Mouse (Mus musculus): Measurements from ENCODE around the gene Zfp768. TPM values are rescaled to one million over a fixed set of nuclear protein-coding genes. Genes with fewer than 3 reads are reported as not detected.
"Not testable (repeated sequence)": the region's sequence is repeated elsewhere in the genome, so short reads cannot be mapped to it uniquely, and the experiment has no call there.

Gene Zfp768
- polyA plus RNA-seq, 2 experiments = 0.52 to 4.4 TPM

- Histone ChIP-seq H3K36me3 (replicated peaks; ENCODE audit: control insufficient read depth, insufficient read depth, low read depth) (no peaks in the 10 kb centered on the region), H3K27ac (no peak overlapping the region), H3K4me1 (replicated peaks; ENCODE audit: control insufficient read depth in 2 of 2, insufficient read depth in 2 of 2, low read length in 1 of 2) (peaks cover 5 to 12% of the 10 kb centered on the region in 2 experiments), H3K4me3 (ENCODE audit: insufficient read depth in 1 of 2, low read depth in 2 of 2, low read length in 2 of 2) (no peak overlapping the region), H3K9me3 (ENCODE audit: control insufficient read depth, low read length) (no peaks in the 10 kb centered on the region), H3K4me2 (ENCODE audit: low read depth) (no peak overlapping the region), H3K27me3 (ENCODE audit: control insufficient read depth, insufficient read depth, low read length) (no peaks in the 10 kb centered on the region), H3K9ac (replicated peaks) (no peak overlapping the region)
- DNase-seq (ENCODE audit: low read depth in 3 of 3, low spot score in 3 of 3) (no peak), ATAC-seq (ENCODE audit: insufficient read depth) (no peak)
- TF ChIP-seq EP300 (IDR thresholded peaks at IDR 0.05; ENCODE audit: low read depth) (no peak), CTCF (IDR thresholded peaks at IDR 0.05; ENCODE audit: low read depth) (no peak)
- 80% methylated on average over 16 of the region's 16 CpGs for WGBS (ENCODE audit: insufficient replicate concordance)
Observed at GRCm38 (mm10) chr7:127391538-127391937, 46.1 kb upstream of the Zfp768 start.

GRCm38 (mm10) chr7:127390306-127390705, 44.9 kb upstream of the Zfp768 start:
- no peak overlapping the region for H3K4me2 ChIP-seq (ENCODE audit: low read depth)
- H3K36me3 ChIP-seq (replicated peaks; ENCODE audit: control insufficient read depth, insufficient read depth, low read depth) = no peaks in the 10 kb centered on the region; the same call in 1 of the 2 replicates
- H3K9ac ChIP-seq (replicated peaks) = no peak overlapping the region
- H3K4me1 ChIP-seq (replicated peaks; ENCODE audit: control insufficient read depth in 2 of 2, insufficient read depth in 2 of 2, low read length in 1 of 2) = peaks cover 5 to 16% of the 10 kb centered on the region in 2 experiments
- no peak overlapping the region for H3K27ac ChIP-seq
- ATAC-seq (ENCODE audit: insufficient read depth) (no peak), DNase-seq (ENCODE audit: low read depth in 3 of 3, low spot score in 3 of 3) (no peak)
- H3K9me3 ChIP-seq (ENCODE audit: control insufficient read depth, low read length) = no peaks in the 10 kb centered on the region
- H3K27me3 ChIP-seq (ENCODE audit: control insufficient read depth, insufficient read depth, low read length) = no peaks in the 10 kb centered on the region
- no peak overlapping the region for H3K4me3 ChIP-seq (ENCODE audit: insufficient read depth in 1 of 2, low read depth in 2 of 2, low read length in 2 of 2)
- WGBS (ENCODE audit: insufficient replicate concordance) = 63% methylated on average over 7 of the region's 7 CpGs
- TF ChIP-seq CTCF (IDR thresholded peaks at IDR 0.05; ENCODE audit: low read depth) = no peak
- TF ChIP-seq EP300 (IDR thresholded peaks at IDR 0.05; ENCODE audit: low read depth) = no peak

GRCm38 (mm10) chr7:127388201-127388600, 42.8 kb upstream of the Zfp768 start:
- not testable (repeated sequence) for H3K4me1 ChIP-seq (replicated peaks; ENCODE audit: control insufficient read depth in 2 of 2, insufficient read depth in 2 of 2, low read length in 1 of 2); H3K27me3 ChIP-seq (ENCODE audit: control insufficient read depth, insufficient read depth, low read length); DNase-seq (ENCODE audit: low read depth in 3 of 3, low spot score in 3 of 3); H3K9me3 ChIP-seq (ENCODE audit: control insufficient read depth, low read length); H3K4me2 ChIP-seq (ENCODE audit: low read depth); H3K9ac ChIP-seq (replicated peaks); ATAC-seq (ENCODE audit: insufficient read depth); H3K36me3 ChIP-seq (replicated peaks; ENCODE audit: control insufficient read depth, insufficient read depth, low read depth); H3K27ac ChIP-seq; H3K4me3 ChIP-seq (ENCODE audit: insufficient read depth in 1 of 2, low read depth in 2 of 2, low read length in 2 of 2)

- TF ChIP-seq EP300 (IDR thresholded peaks at IDR 0.05; ENCODE audit: low read depth) = no peak
- TF ChIP-seq CTCF (IDR thresholded peaks at IDR 0.05; ENCODE audit: low read depth) = no peak
- no peaks in the 10 kb centered on the region for H3K27me3 ChIP-seq (ENCODE audit: control insufficient read depth, insufficient read depth, low read length)
- peak within 1 kb of the TSS; percentile 62 to 66 for H3K4me3 ChIP-seq (ENCODE audit: insufficient read depth in 1 of 2, low read depth in 2 of 2, low read length in 2 of 2)
- peaks cover 4% of the 10 kb centered on the region for H3K36me3 ChIP-seq (replicated peaks; ENCODE audit: control insufficient read depth, insufficient read depth, low read depth)
- 8% methylated on average over 38 of the region's 38 CpGs for WGBS (ENCODE audit: insufficient replicate concordance)
- peak within 1 kb of the TSS; percentile 89 for H3K4me2 ChIP-seq (ENCODE audit: low read depth)
- ATAC-seq (ENCODE audit: insufficient read depth) (peak; percentile 87), DNase-seq (ENCODE audit: low read depth in 3 of 3, low spot score in 3 of 3) (peak; percentile 84 to 88 (median 86))
- peaks cover 0 to 4% of the 10 kb centered on the region in 2 experiments; a peak in 1 of 4 replicates for H3K4me1 ChIP-seq (replicated peaks; ENCODE audit: control insufficient read depth in 2 of 2, insufficient read depth in 2 of 2, low read length in 1 of 2)
- no peaks in the 10 kb centered on the region for H3K9me3 ChIP-seq (ENCODE audit: control insufficient read depth, low read length)
- H3K27ac ChIP-seq = no peak within 1 kb of the TSS
- peak within 1 kb of the TSS; percentile 86 for H3K9ac ChIP-seq (replicated peaks)
Observed at GRCm38 (mm10) chr7:127386641-127387392, 41.4 kb upstream of the Zfp768 start, which contains the start of gene 9130019O22Rik. 9130019O22Rik (minus strand) TSS chr7:127387166.

- not testable (repeated sequence) for ATAC-seq (ENCODE audit: insufficient read depth); H3K27me3 ChIP-seq (ENCODE audit: control insufficient read depth, insufficient read depth, low read length); H3K4me3 ChIP-seq (ENCODE audit: insufficient read depth in 1 of 2, low read depth in 2 of 2, low read length in 2 of 2); H3K4me2 ChIP-seq (ENCODE audit: low read depth); H3K9me3 ChIP-seq (ENCODE audit: control insufficient read depth, low read length); H3K4me1 ChIP-seq (replicated peaks; ENCODE audit: control insufficient read depth in 2 of 2, insufficient read depth in 2 of 2, low read length in 1 of 2); DNase-seq (ENCODE audit: low read depth in 3 of 3, low spot score in 3 of 3); H3K27ac ChIP-seq; H3K36me3 ChIP-seq (replicated peaks; ENCODE audit: control insufficient read depth, insufficient read depth, low read depth); H3K9ac ChIP-seq (replicated peaks)
- 79% methylated on average over 4 of the region's 4 CpGs for WGBS (ENCODE audit: insufficient replicate concordance)
Observed at GRCm38 (mm10) chr7:127385560-127385959, 40.2 kb upstream of the Zfp768 start.

All from liver, embryonic 14.5 days (tissue).